Mouse (Mus musculus) testis, postnatal 10 days (tissue): Measurements from ENCODE around the gene Phf21a.

ENCODE experiments used
- DNase-seq: peaks from one replicate; pipeline ENCODE4 v3.0.0; 2021; ENCODE audit warnings: low spot score

Phf21a gene

GRCm38 (mm10) chr2:92092817-92093216, at the start of gene Phf21a:
Gene Phf21a (plus strand): TSS chr2:92093117.
- no peak for DNase-seq

- no peak for DNase-seq
Measured at GRCm38 (mm10) chr2:92043285-92043684, 49.6 kb upstream of the Phf21a start.

GRCm38 (mm10) chr2:92047601-92048000, 45.3 kb upstream of the Phf21a start:
- no peak for DNase-seq

- no peak for DNase-seq
Measured at GRCm38 (mm10) chr2:92048034-92048690, 44.8 kb upstream of the Phf21a start.

GRCm38 (mm10) chr2:92052188-92052587, 40.7 kb upstream of the Phf21a start:
- no peak for DNase-seq

- no peak for DNase-seq
Measured at GRCm38 (mm10) chr2:92052754-92053153, 40.2 kb upstream of the Phf21a start.

GRCm38 (mm10) chr2:92055101-92055813, 37.7 kb upstream of the Phf21a start:
- peak; percentile 93 for DNase-seq

- peak; percentile 79 for DNase-seq
Measured at GRCm38 (mm10) chr2:92055831-92056236, 37.1 kb upstream of the Phf21a start.

- DNase-seq = no peak
Measured at GRCm38 (mm10) chr2:92056760-92057159, 36.2 kb upstream of the Phf21a start.

GRCm38 (mm10) chr2:92058469-92058868, 34.4 kb upstream of the Phf21a start:
- peak; percentile 96 for DNase-seq

GRCm38 (mm10) chr2:92058936-92059335, 34.0 kb upstream of the Phf21a start:
- no peak for DNase-seq

GRCm38 (mm10) chr2:92059481-92060220, 33.3 kb upstream of the Phf21a start:
- peak; percentile 79 for DNase-seq

- DNase-seq = peak; percentile 51
Measured at GRCm38 (mm10) chr2:92060291-92060690, 32.6 kb upstream of the Phf21a start.

GRCm38 (mm10) chr2:92061337-92061736, 31.6 kb upstream of the Phf21a start:
- DNase-seq = no peak

- no peak for DNase-seq
Measured at GRCm38 (mm10) chr2:92063106-92063505, 29.8 kb upstream of the Phf21a start.

- no peak for DNase-seq
Measured at GRCm38 (mm10) chr2:92065269-92065888, 27.5 kb upstream of the Phf21a start.

- no peak for DNase-seq
Measured at GRCm38 (mm10) chr2:92065938-92066337, 27.0 kb upstream of the Phf21a start.

- no peak for DNase-seq
Measured at GRCm38 (mm10) chr2:92066899-92067298, 26.0 kb upstream of the Phf21a start.

GRCm38 (mm10) chr2:92067600-92067999, 25.3 kb upstream of the Phf21a start:
- no peak for DNase-seq

- DNase-seq = no peak
Measured at GRCm38 (mm10) chr2:92069630-92070029, 23.3 kb upstream of the Phf21a start.

GRCm38 (mm10) chr2:92071143-92071542, 21.8 kb upstream of the Phf21a start:
- no peak for DNase-seq

GRCm38 (mm10) chr2:92076086-92076692, 16.7 kb upstream of the Phf21a start:
- DNase-seq = no peak
